Mouse (Mus musculus): ENCODE results near the gene Wnt10a. TPM values are rescaled to one million over a fixed set of nuclear protein-coding genes. Genes with fewer than 3 reads are reported as not detected.

Wnt10a gene
- total RNA-seq, 2 experiments from 2014 or later = not detected

DNA sequence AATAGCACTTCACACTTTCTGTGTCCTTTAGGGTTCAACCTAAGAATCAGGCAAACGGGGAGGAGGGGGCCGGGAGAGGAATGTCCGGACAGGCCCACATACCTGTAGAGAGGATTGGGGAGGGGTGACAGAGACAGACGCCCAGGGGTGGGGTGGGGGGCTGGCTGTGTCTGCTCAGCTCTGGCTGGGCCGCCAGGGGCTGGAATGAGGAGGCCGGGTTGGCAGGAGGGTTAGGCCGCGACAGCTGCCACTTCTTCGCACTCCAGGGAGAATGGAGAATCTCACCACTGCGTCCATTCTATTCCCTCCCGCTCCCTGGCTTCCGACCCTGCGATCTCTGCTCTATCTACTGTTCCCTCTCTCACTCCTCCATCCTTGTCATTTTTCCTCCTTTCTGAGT lies 7.8 kb upstream of the Wnt10a start:
- intact Hi-C loops (cut with DNase I) = no loop called here
- no peak for DNase-seq (ENCODE audit: low spot score)

DNA sequence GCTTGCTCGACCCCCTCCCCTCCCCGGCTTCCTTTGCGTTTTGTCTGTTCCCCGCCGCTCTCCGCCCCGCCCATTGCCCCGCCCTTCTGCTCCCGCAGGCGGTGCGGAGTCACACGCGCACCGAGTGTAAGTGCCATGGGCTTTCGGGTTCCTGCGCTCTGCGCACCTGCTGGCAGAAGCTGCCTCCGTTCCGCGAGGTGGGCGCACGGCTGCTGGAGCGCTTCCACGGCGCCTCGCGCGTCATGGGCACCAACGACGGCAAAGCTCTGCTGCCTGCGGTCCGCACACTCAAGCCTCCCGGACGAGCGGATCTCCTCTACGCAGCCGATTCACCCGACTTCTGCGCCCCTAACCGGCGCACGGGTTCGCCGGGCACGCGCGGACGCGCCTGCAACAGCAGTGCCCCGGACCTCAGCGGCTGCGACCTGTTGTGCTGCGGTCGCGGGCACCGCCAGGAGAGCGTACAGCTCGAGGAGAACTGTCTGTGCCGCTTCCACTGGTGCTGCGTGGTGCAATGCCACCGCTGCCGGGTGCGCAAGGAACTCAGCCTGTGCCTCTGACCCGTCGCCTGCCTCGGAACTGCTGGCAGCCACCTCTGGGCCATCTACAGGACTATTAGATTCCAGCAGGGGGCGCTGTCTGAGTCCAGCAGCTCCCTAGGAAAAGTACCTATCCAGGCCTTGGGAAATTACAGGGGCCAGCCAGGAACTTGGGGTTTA lies 7.1 kb upstream of the Wnt10a start:
- intact Hi-C loops (cut with DNase I) = no loop called here
- DNase-seq (ENCODE audit: low spot score) = no peak

DNA sequence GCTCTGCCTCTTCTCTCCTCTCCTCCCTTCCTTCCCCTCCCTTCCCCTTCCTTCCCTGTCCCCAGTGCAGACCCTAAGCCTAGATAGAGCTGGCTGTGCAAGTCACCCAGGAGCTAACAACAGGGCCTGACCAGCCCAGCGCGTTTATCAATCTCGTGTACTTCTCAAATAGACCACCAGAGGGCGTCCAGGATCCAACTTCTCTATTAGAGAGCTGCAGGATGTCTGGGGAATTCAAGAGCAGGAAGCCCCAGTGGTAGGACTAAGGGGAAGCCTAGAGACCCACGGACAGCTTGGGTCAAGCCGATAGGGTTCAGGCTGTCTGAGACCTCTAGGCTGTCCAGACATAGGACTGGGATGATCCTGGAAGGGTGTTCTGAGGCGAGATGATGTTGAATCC lies 3.5 kb upstream of the Wnt10a start:
- DNase-seq (ENCODE audit: low spot score) = no peak
- intact Hi-C loops (cut with DNase I) = loop anchor here (1.0 kb wide), 1 partner anchor 20 kb away; no protein-coding TSS in a partner anchor

DNA sequence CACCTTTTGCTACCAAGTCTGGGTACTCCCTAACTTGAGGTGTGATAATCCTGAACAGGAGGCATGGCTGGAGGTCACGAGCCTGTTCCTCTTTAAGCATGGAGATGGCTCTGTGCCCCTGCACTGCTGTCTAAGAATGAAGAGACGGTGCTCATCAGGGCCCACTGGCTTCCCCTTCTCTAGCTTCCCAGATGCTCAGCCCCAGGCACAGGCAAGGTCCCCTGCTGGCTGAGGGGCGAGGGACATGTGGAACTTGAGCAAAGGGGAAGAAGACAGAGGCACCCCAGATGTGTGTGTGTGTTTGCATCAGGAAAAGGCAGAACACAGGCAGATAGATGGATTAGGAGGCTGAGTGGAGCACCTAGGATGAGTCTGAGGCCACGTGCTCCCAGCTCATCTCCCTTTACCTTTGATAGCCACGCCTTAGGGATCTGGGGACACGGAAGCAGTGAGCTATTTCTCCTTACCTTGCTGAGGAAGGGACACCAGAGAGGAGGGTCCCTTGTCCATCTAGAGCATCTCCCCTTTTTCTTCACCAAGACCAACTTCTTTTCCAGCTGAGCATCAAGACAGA lies 2.6 kb upstream of the Wnt10a start:
- intact Hi-C loops (cut with DNase I) = loop anchor here (1.0 kb wide), 1 partner anchor 20 kb away; no protein-coding TSS in a partner anchor
- DNase-seq (ENCODE audit: low spot score) = no peak

DNA sequence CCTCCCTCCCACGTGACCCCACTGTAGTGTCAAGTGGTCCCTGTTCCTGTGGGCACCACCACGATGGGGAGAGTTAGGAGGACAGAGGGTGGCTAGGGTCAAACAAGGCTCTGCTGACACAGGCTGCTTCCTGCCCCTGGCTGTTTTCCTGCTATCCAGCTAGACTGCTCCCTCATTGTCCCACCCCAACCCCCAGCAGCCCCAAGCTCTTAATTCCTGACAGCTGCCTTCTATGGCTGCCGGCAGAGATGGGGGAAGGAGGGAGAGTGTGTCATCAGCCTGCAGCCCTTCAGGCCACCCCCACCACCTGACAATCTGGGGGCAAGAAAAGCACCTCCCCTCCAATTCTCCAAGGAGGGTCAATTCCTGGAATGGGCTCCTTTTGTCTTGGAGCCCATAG lies 1.2 kb upstream of the Wnt10a start:
- intact Hi-C loops (cut with DNase I) = no loop called here

DNA sequence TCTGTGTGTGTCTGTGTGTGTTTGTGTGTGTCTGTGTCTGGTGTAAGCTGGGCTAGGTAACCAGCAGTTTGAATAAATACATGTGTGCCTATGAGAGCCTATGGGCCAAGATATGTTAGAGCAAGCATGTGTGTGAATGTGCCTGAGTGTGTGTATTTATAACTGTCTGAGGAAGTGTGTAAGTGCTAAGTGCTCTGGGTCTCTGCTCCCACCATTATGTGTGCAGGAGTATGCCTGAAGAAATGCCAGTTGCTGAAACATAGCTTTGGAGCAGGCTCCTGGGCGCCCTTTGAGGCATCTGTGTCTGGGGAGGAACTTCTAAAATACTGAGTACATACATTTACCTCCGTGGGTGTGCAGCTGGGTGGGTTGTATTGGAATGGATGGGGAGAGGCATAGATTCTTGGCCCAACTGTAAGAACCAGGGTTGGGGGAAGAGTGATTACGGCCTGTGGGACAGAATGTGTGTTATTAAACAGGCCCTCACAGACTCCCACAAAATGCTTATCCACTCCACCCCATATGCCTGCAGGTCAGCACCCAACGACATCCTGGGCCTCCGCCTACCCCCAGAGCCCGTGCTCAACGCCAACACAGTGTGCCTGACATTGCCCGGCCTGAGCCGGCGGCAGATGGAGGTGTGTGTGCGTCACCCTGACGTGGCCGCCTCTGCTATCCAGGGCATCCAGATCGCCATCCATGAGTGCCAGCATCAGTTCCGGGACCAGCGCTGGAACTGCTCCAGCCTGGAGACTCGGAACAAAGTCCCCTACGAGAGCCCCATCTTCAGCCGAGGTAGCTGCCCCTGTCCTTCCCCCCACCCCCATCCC lies 1.7 kb downstream of the Wnt10a start:
- DNase-seq (ENCODE audit: low spot score) = no peak
- intact Hi-C loops (cut with DNase I) = no loop called here

More for the DNA sequence above, 1.2 kb upstream of the Wnt10a start:
- DNase-seq (ENCODE audit: low spot score) = no peak

DNA sequence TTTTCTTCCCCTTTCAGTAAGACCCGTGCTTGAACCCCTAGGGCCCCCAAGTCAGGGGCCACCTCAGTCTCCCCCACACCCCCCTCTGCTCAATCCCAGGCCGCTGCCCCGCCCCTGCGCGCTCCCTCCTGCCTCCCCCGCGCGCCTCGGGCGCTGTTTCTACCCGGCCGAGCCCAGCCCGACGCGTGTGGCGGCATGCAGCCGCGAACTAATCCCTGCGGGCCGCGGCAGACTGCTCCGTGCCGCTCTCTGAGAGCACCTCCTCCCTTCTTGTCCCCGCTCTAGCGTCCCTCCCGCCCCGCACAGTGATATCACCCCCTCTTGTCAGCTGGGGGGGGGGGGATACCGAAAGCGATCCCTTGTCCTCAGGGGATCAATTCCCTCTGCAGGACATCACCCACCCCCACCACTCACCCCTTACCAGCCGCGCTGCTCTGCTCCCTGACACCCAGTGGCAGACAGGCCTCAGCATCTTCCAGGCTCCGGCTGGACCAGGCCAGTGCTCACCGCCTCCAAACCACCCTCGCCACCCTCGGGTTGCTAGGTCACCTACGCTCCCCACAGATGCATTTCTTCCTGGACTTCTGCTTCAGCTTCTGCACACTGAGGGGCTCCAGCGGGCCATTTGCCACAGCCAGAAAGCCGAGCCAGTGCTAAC lies 3.3 kb downstream of the Wnt10a start:
- DNase-seq (ENCODE audit: low spot score) = no peak
- intact Hi-C loops (cut with DNase I) = no loop called here

DNA sequence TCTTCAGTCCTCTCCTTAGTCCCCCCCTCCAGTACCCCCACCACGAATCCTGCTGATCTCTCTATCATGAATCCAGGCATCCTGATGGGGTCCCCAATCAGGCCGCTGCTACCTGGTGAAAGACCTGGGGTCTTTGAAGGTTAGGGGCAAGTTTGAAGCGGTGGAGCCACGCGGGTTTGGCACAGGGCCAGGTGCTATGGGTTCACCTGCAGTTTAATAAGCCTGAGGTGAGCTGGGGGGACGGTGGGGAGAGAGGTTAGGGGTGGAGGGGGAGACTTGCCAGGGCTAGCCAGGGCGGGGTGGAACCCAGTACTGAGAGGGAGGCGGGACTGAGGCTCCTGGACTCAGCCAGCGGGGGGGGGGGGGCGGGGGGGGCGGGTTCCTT lies 3.8 kb downstream of the Wnt10a start:
- no peak for DNase-seq (ENCODE audit: low spot score)
- intact Hi-C loops (cut with DNase I) = no loop called here

DNA sequence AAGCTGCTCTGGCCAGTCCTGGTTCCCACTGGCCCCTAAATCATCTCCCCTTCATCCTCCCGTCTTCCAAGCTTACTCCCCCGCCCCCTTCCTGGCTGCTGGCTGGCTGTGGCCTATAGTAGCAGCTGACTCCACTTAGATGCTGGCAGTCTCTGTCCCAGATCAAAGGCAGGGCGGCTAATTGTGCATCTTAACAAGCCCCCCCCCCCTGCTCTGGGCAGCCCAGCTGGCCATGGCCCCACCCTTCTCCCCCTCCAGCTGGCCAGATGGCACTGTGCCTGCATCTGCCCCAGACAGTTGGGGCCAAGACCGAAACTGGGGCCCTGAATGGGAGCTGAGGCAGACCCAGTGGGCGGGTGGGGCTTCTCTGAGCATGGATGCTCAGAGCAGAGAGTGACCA lies 6.1 kb downstream of the Wnt10a start:
- DNase-seq (ENCODE audit: low spot score) = no peak
- intact Hi-C loops (cut with DNase I) = no loop called here

DNA sequence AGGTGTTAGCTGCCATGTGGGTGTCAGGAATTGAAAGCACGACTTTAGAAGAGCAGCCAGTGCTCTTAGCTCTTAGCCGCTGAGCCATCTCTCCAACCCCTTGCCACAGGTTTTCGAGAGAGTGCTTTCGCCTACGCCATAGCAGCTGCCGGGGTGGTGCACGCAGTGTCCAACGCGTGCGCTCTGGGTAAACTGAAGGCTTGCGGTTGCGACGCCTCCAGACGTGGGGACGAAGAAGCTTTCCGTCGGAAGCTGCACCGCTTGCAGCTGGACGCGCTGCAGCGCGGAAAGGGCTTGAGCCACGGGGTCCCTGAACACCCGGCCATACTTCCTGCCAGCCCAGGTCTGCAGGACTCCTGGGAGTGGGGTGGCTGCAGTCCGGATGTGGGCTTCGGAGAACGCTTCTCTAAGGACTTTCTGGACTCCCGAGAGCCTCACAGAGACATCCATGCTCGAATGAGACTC lies 9.1 kb downstream of the Wnt10a start:
- intact Hi-C loops (cut with DNase I) = no loop called here
- no peak for DNase-seq (ENCODE audit: low spot score)

DNA sequence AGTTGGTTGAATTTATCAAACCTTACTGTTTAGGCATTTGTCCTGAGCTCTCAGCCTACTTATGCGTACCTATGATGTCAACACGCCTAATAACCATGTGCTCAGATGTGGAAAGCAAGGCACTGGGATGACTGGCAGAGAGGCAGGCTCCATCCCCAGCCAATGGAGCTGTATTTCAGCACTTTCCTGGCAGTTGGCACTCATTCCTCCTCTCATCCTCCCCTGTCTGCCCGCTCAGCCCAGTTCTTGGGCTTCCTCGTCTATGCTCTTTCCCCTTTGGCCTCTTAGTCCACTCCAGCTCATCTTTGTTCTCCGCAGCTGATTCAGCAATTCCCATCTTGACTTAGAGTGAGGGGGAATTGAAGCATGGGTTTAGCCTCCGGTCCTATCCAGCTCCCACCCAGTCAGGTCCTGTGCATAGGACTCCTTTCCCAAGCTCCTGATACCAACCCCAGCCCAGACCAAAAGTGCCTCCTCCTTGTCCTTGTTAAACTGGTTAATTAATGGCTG lies 10.4 kb downstream of the Wnt10a start:
- intact Hi-C loops (cut with DNase I) = no loop called here
- no peak for DNase-seq (ENCODE audit: low spot score)

DNA sequence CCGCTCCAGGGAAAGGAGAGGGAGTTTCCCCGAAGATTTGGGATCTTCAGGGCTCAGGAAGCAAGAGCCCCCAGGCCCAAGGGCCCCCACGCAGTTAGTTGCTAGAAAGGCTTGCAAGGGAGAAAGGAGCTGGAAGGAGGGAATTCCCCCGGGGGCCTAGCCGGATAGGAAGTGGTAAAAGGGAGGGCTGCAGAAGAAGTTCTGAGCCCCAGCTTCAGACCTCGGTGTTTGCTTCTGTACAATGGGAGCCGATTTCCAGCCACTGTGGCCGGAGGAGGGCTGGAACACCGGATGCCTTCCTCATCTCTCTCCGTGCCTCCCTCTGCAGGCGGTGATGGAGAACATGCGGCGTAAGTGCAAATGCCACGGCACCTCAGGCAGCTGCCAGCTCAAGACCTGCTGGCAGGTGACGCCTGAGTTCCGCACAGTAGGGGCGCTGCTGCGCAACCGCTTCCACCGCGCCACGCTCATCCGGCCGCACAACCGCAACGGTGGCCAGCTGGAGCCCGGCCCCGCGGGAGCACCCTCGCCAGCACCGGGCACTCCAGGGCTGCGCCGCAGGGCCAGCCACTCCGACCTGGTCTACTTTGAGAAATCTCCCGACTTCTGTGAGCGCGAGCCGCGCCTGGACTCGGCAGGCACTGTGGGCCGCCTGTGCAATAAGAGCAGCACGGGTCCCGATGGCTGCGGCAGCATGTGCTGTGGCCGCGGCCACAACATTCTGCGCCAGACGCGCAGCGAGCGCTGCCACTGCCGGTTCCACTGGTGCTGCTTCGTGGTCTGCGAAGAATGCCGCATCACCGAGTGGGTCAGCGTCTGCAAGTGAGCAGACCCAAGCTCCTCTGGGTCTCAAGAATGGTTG lies 11.7 kb downstream of the Wnt10a start:
- DNase-seq (ENCODE audit: low spot score) = no peak
- intact Hi-C loops (cut with DNase I) = no loop called here

DNA sequence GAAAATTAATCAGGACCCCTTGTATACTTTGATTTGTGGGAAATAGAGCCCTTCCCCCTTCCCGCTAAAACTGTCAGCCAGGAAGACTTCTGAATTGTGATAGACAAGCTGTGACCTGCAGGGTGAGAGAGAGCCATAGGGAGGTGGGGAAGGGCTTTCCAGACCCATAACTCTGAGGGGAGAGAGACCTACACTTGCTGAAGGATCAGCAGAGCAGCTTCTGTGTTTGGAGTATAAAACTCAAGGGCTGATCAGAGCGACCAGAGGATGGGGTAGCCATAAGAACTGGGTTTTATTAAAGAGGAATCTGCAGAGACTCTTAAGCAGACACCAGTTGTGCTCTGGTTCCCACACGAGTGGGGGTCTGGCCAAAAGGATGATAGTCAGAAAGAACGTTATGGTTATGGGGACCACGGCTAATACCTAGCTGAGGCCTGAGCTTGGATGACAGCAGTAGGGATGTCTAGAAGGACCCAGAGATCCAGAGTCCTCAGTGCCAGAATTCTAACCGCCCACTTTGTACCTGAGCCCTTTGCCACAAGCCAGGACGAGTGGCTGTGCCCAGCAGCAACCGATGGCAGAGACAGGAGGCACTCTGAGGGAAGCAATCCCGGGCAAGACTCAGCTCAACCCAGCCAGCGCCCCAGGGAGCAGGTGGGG lies 13.0 kb downstream of the Wnt10a start:
- intact Hi-C loops (cut with DNase I) = no loop called here
- no peak for DNase-seq (ENCODE audit: low spot score)

DNA sequence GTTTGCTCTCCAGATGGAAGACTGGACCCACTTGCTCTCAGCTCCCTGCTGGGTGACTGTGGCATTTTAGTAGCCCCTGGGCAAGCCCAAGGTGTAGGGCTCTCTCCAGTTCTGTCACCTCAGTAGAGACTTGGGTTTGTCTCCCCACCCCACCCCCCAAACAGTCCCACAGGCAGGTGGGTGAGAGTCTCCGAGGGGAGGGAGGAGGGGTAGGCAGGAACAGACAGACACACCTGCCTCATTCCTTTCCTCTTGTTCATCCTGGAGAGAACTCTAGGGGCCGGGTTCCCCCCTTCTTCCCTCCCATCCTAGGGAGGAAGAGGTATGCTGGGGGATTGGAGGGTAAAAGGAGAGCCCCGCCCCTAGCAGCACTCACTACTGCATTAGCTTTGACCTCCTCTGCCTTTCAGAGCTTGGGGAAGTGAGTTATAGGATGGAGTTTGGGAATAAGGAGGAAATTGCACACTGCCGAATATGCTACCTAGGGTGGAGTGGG lies 14.1 kb downstream of the Wnt10a start:
- intact Hi-C loops (cut with DNase I) = no loop called here
- no peak for DNase-seq (ENCODE audit: low spot score)

DNA sequence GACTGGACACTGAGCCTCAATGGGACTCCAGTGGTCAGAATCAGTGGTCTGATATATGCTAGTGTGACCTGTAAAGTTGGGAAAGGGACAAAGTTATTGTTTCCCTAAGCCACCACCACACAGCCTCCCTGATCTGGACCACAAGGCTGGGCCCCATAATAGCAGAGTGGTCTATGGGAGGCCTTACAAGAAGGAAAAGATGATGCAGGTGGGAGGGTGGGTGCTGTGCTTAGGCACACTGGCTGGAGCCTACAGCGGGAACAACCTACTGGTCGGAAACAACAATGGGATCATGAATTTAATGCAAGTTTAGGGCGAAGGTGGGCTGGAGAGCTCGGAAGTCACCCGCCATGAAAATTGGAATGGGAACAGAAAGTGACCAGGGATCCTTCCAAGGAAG lies 14.5 kb downstream of the Wnt10a start:
- intact Hi-C loops (cut with DNase I) = no loop called here

DNA sequence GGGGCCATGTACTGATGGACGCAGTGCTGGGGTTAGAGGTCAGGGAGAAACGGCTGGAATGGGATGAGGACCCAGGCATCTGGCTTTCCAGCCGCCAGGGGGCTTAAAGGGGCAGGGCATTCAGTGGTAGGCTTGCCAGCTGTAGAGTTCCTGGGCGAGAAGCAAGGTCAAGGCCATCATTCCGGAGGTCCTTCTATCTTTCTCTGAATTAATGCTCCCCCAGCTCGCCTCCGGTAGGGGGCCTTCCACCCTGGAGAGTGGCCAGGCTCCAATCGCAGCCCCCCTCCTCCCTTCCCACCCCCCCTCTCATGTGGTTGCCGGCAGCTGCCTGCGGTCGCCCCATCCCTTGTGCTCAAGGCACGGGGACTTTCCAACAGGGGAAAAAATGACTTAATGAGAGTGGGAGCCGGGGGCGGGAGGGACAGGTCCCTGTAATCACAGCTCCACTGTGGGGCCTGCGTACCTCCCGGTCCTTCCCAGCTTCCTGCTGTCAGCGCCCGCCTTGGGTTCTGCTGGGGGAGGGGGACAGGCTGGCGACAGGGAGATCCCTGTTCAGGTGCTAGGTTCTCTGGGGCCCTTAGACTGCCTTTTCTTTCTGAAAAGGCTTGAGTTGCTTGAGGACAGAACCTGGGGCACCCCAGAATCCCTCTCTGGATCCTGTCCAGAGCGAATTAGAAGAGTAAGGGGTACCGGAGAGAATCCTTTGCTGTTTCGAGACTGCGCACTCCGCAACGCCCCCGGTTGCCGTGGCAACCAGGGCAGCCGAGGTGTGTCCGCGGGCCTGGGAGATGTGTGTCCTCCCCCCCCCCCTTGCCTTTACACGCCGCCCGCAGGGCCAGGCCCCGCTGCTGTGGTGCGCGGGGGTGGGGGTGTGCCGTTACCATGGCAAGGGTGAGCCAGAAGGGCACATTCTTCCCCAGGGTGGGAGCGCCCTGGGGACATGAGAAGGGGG lies 15.3 kb downstream of the Wnt10a start:
- intact Hi-C loops (cut with DNase I) = no loop called here

More for the DNA sequence above, 14.5 kb downstream of the Wnt10a start:
- no peak for DNase-seq (ENCODE audit: low spot score)

DNA sequence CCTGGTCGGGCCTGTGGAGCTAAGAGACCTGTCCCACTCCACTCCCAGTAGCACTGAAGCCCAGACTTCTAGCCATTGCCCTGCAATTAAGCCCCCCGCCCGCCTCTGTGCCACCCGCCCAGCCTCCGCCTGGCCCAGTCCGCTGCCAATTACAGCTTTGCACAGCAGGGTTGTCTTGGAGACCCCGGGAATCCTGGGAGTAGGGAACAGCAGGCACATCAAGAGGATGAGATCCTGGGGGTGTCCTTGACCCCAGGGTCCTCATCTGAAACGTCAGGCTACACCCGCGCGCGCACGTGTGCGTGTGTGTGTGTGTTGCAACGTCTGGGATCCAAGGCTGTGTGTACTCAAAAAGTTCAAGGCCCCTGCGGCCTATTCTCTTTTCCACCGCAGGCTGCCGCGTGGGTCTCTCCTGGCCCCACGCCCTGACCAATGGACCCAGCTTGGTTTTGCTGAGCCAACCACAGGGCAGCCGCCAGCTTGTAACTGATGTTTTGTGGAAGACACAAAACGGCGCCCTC lies 16.3 kb downstream of the Wnt10a start:
- DNase-seq (ENCODE audit: low spot score) = no peak
- intact Hi-C loops (cut with DNase I) = loop anchor here (1.0 kb wide), 1 partner anchor 19 kb away; no protein-coding TSS in a partner anchor

More for the DNA sequence above, 15.3 kb downstream of the Wnt10a start:
- no peak for DNase-seq (ENCODE audit: low spot score)
